Mouse (Mus musculus) bone marrow, adult 2 months (tissue): ENCODE results near the gene Dtx3.

Experiments
- CTCF ChIP-seq: fragments of 200-500 bp; IDR thresholded peaks from 2 replicates; pipeline ENCODE4 v1.5.1; 2011; ENCODE audit warnings: low read length, control low read depth; ENCODE audit not compliant: control insufficient read depth, insufficient read depth
- POLR2A ChIP-seq: fragments of 200-500 bp; IDR thresholded peaks from 2 replicates; pipeline ENCODE4 v1.6.1; 2011; ENCODE audit warnings: low read depth, mild to moderate bottlenecking, control low read depth, low read length, borderline replicate concordance; ENCODE audit not compliant: control insufficient read depth

DNA sequence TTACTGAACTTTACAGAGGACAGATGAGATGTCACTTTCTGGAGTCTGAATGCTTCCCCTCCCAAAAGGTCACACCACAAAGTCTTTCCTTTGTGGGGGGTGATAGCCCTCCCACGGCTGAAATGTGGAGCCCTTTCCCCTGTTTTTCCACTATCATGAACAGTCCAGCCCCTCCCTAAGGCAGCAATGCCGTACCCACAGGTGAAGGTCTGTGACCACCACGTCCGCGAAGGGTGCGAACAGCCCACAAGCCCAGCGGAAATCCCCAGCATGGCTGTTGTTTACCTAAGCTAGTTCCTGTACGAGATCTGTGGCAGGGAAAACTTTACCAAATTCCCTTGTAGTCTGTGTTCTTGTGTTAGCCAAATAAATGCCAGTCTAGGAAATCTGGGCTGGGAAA, 54.0 kb downstream of the Dtx3 start:
- TF ChIP-seq CTCF (no peak), POLR2A (no peak)
